Mouse (Mus musculus) adrenal gland, postnatal 36 days (tissue): ENCODE data around the gene Hebp1. TPM values are rescaled to one million over a fixed set of nuclear protein-coding genes. Genes with fewer than 3 reads are reported as not detected.

ENCODE experiments used
- DNase-seq, 2 experiments: peaks; one replicate each; pipeline ENCODE4 v3.0.0; 2021; ENCODE audit warnings: mixed read lengths in 1 of 2
- total RNA-seq, 2 experiments: library from RNA; stranded (reverse); gene quantifications; 2 replicates each; pipeline ENCODE4 v1.2.3; 2021

The Hebp1 gene
- total RNA-seq, 2 experiments from 2014 or later = 18.2 to 28.0 TPM

DNA sequence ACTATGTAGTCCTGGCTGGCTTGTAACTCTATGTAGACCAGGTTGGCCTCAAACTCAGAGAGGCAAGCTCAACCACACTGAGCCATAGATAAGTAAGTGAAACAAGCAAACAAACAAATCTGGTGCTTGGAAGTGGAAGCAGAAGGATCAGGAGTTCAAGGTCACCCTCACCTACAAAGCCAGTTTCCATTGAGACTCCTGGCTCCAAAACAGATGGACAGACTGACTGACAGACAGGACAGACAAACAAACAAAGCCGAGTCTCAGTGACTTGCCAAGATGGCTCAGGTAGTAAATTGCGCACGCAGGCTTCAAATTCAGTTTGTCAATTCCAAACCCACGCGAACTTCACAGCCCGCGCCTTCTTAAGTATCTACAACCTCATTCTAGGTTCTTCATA lies 376 bp downstream of the Hebp1 start:
- DNase-seq = no peak

DNA sequence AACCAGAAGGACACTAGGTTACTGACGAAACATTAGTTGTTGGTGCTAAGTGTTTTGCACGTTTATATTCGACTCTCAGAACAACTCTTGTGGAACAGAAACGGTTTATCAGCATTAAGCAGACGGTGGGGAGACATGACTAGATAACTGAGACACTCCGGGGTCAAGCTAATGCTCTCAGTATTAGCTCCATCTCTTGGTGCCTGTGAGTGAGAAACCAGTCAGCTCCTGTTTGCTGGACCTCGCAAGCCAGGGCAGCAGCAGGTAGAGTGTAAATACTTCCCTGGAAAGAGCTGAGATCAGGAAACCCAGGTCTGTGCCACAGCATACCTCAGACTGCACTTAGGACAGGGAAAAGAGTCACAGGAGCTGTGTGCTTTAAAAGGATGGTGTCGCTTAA lies 1.1 kb downstream of the Hebp1 start:
- no peak for DNase-seq

DNA sequence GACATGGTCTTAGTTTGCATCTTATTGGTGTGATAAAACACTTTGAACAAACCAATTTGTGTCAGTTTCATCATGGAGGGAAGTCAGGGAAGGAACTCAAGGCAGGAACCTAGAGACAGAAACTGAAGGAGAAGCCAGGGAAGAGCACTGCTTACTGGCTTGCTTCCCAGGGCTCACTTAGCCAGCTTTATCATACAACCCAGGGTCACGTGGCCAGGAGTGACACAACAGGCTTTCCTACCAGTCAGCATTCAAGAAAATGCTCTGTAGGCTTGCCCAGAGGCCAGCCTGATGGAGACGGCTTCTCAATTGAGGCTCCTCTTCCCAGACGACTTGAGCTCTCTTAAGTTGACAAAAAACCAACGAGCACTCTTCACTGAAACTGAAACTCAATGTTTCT lies 2.9 kb downstream of the Hebp1 start:
- no peak for DNase-seq

DNA sequence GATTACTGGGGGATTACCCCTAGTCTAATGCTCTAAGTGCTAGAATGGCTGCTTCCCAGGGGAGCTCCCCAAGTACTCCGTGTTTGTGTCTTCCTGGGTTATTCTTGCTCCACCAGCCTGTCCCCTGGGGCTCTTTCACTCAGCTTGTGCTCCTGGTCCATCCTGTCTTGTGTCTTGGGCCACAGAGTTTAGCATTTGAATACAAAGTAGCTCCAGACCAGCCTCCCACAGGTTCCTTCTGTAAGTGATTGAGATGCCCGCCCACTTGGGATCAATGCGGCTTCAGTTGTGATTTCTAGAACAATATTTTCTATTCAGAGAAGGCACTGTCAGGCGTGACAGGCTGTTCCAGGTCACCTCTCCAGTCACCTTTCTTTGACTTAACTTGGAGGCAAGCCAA lies 4.1 kb downstream of the Hebp1 start:
- no peak for DNase-seq

DNA sequence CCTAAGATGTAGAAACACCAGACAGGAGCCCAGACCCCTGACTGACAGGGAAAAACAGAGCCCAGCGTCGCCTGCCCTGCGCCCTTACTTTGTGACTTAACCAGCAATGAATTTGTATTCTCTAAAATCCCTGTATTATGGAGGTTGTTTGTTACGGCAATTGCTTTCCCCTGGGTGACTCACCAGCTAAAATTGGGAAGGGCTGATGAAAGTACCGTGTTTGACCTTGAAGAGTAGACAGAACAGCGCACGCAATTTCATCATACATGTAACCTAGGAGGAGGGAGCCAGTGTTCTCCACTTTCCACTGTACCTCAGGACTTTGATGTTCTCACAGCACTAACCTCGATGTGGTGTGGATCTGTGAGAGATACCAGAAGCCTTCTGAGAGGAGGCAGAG lies 4.8 kb downstream of the Hebp1 start:
- DNase-seq = peak; percentile 61 to 63

DNA sequence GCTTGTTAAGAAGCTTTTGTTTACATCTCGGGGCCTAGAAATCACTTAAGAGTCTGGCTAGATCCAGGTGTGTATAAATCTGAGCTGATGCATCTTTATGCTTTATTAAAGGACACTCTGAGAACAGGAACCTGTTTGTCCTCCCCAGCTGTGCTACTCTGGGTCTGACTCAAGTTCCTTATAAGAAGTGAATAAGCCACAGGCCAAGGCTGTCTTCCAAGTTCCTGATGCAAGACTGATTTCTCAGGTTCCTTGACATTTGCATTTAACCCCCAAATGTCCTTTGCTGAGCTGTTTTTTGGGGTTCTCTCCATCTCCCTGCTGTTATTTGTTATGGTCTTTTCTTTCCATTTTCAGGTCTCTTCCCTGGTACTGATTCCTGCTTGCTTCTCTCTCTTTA lies 5.9 kb downstream of the Hebp1 start:
- no peak for DNase-seq

DNA sequence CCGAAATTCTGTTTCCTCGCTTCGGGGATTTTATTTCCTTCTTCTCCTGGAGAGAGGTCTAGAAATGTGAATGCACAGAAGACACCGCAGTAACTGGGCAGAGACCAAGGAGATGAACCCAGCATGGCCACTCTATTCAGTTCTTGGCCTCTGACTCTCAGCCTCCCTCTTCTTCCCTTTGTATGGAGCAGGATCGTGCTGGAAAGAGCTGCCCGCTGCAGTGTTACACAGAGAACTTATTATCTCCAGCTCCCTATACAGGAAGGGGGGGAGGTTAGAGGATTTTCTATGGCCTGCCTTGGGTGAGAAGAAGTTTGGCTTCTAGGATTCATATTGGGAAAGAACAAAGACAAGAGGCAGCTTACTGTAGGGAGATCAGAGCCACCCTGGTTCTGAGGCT lies 7.7 kb downstream of the Hebp1 start:
- no peak for DNase-seq

DNA sequence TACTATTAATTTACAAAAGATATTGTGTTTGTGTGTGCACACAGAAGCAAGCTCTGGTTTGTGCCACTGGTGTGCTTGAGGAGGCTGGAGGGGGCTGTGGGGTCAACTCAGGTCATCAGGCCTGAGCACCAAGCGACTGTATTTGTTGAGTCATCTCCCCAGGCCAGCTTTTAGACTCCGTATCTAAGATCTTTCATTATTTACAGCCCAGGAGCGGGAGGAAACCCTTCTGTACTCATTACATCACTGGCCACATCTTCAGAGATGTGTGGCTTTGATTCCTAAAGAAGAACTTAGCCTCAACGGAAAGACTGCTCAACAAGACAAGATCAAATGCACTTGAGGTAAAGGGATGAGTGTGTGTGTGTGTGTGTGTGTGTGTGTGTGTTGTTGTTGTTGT lies 9.2 kb downstream of the Hebp1 start:
- no peak for DNase-seq

DNA sequence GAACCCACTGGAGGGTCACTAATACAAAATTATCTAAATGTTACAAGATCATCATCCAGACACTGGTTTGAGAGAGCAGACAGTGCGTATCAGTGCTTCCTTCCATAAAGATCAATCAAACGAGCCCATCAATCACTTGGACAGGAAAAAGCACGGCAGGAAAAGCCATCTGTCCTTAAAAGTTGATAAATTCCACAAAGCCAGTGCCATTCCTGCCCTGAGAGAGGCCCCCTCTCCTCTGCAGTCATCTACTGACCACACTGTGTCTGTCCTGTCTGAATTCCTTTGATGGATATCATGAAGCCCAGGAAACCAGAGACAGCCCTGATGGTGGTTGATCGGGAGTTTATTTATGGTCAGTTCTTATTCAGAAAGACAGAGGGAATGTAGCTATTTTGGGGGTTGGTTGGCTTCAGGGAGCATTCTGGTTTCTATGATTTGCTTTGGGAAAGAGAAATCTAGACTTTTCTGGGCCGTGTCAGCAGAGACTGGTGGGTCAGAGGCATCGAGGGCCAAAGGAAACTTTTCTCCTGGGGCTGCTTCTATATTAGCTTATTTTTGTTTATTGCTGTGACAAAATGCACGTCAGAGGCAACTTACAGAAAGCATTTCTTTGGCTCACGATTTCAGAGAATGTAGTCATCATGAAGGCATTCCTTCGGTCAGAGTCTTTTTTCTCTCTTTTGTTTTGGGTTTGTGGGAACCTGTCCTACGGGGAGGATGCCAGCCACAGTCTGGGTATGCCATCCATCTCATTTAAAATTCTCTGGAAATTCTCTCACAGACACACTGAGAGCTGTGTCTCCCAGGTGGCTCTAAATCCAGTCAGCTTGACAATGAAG lies 10.5 kb downstream of the Hebp1 start:
- no peak for DNase-seq

DNA sequence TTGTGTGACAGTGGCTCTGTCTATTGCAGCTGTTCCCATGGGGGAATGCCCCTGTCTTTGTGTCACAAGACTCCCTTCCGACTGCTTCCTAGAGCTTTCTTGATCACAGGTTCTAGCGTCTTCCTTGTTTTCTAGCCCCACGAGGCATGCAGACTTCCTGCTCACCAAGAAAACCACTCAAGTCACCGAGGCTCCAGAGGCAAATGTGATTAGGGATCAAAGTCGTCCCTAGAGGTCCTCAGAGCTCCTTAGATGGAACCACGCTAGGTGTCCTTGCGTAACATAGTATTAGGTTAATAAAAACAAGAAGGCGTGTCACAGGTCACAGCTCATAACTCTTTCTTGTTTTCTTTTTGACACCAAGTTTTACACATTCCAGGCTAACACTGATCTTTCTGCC lies 13.9 kb downstream of the Hebp1 start:
- DNase-seq = no peak

DNA sequence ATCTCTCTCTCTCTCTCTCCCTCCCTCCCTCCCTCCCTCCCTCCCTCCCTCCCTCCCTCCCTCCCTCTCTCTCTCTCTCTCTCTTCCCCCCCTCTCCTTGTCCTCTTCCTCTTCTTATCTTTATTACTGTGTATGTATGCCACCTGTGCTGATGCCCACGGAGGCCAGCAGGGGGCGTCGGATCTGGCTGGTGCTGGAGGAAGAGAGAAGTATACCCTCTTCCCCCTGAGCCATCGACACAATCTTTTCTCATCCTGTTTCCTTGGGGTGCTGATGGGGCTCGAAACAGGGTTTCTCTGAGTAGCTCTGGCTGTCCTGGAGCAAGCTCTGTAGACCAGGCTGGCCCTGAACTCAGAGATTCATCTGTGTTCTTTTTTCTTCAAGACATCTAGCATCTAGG lies 14.9 kb downstream of the Hebp1 start:
- no peak for DNase-seq

DNA sequence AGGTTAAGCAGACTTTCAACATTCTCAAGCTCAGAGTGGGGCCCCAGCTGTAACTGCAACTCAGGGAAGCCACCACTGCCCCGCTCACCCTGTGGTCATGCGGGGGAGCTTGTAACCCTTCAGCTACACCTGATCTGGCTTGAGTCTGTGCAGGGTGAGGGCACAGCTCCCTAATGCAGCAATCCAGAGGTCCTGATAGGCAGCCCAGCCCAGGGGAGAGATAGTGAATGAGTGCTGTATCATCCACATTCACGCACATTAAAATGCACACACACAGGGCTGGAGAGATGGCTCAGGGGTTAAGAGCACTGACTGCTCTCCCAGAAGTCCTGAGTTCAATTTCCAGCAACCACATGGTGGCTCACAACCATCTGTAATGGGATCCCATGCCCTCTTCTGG lies 19.2 kb downstream of the Hebp1 start:
- DNase-seq = no peak

DNA sequence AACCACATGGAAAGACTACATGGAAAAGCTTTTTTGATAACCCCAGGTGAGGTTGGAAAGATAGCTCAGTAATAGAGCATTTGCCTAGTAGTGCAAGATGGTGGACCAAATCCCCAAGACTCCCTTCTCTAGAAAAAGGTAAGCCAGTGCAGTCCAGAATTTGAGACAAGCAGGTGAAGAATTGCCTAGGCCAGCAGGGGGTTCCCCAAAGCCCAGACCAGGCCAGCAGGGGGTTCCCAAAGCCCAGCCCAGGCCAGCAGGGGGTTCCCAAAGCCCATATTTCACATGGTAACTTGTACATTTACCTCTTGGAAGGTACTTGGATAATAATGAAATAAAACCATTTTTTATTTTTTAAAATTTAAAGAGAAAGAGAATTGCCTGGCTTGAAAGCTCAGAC lies 20.6 kb downstream of the Hebp1 start:
- DNase-seq = no peak

DNA sequence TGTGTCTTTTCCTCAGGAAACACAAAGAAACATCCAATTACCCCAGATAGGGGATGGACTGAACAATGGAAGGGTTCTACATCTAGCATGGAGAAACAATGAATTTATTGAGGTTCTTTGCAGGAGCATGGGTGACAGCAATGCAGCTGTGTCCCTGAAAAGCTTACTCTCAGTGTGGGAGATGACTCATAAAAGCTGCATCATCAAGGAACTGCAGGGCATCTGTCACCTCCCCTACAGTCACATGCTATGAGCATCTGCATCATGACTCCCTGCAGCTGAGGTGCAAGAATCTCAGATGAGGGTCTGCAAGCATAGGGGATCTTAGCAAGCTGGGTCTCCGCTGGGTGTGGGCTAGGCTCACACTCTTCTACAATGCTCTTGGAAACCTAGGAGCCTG lies 22.8 kb downstream of the Hebp1 start:
- DNase-seq = peak; percentile 48

DNA sequence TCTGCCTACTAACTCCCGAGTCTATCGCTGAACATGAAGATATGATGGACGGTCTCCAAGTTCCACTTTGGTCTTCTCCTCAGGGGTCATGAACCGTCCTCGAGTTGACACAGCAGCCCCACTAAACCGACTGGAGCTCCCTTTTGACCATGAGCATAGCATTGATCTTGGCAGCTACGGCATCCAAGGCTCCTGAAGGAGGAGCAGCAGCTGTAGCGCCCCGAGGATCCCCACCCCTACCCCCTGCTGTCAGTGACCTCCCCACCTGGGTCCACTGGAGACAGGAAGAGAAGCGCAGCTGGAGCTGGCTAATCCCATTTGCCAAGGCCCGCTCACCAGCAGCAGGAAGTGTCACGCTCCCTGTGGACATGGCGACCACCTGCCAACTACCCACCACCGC lies 26.1 kb downstream of the Hebp1 start:
- DNase-seq = no peak

DNA sequence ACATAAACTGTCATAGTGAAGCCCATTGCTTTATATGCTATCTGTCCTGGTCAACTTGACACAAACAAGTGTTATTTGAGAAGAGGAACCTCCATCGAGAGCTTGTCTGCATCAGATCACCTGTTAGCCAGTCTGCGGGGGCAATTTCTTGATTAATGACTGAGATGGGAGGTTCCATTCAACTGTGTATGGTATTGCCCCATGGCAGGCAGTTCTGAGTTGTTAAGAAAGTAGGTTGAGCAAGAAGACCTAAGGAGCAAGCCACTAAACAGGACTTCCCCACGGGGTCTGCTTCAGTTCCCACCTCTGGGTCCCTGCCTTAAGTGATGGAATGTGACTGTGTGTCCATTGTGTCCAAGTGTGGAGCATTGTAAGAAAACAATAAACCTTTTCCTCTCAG lies 28.6 kb downstream of the Hebp1 start:
- DNase-seq = no peak

DNA sequence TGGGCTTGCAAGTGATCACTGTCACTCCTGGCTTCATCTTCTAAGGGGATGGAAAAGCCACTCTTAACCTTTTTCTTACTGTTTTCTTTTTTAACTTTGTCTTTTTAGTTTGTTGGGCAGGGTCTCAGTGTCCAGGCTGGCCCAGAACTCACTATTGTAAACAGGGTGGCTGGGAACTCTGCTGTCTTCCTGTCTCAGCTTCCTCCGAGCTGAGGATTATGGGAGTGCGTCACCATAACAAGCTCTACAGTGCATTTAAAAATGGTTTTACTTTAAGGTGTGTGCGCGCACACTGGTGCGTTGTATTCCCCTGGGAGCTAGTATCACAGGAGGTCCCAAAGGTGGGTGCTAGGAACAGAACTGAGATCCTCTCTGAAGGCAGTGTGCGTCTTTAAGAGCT lies 29.4 kb downstream of the Hebp1 start:
- DNase-seq = no peak

DNA sequence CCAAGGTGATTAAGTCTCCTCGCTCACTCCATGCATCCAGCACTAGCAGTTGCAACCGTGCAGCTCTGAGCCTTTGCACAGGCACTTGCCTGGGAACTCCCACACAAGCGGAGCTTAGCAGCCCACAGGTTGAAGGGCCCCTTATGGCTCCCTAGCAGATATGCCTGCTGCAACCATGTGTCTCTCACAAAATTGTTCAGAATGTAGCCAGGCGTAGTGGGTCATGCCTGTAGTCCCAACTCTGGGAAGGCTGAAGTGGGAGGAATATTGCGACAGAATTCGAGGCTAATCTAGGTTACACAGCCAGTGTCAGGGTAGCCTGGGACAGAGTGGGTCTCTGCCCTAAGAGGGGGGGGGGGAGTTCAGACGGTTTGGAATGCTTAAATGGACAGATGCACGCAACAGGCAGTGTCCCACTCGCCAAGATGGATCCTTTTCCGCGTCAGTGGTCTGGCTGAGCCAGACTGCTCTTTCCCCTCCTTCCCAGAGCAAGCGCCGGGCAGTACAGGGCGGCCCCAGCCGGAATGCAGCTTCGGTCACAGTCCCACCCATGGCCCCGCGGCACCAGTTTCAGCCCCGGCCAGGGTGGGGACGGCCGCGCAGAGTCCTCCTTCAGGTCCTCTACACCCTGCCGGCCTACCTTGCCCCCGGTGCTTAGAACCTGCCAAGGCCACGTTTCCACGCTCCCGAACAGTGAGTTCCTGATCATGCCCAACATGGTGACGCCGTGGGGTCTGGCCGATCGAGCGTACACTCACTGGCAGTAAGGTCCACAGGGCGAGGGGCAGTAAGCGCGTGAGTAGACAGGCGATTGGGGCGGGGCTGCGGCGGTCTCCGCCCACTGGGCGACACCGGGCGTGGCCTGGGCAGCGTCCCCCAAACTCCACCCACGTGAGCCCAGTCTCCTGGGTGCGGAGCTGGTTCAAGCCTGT lies 30.2 kb downstream of the Hebp1 start:
- DNase-seq = peak; percentile 88 to 95

DNA sequence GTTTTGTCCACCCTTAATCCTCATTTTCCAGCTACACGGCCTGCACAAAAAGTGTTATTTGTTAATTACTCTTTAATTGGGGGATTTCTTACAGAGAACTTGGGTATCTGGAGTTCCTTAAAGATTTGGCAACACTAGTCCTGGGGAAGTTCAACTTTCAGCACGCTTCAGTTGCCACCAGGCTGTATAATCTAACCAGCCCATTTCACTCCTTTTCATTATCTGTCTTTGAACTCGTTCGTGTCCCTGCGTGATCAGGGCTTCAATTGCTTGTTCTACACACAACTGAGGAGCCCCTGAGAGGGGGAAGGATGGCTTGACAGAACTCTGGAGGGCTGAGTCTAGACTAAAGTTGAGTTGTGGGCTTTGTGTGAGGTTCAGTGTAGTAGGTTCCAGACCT lies 31.1 kb downstream of the Hebp1 start:
- no peak for DNase-seq

DNA sequence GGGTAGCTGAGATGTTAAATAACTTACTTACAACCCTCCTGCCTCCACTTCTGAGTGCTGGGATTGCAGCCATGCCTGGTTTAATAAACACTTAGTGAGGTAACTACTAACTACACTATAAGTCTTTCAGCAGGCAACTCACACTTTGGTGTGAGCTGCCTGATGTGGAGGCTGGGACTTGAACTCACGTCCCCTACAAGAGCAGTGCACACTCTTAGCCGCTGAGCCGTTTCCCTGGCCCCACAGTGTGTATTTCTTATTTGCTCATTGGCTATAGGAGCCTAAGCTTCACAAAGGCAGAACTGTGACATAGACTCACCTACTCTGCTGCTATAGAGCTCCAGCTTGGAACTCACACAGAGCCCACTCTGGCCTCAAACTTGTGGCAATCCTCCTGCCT lies 31.6 kb downstream of the Hebp1 start:
- no peak for DNase-seq

DNA sequence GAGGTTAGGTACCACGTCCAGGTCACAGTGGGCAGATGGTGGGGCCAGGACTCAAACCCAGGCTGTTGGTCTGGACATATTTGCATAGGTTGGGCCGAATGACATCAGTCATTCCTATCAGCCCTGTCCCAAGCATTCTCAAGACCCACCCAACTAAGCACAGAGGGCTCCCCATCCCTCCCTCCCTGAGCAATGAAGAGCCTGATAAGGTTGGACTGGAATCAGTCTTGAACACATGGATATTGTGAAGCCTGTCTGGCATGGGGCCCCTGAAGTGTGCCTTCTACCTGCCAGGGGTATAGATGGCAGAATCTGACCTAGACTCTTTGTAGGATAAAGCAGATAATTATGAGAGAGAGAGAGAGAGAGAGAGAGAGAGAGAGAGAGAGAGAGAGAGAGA lies 32.1 kb downstream of the Hebp1 start:
- DNase-seq = no peak

DNA sequence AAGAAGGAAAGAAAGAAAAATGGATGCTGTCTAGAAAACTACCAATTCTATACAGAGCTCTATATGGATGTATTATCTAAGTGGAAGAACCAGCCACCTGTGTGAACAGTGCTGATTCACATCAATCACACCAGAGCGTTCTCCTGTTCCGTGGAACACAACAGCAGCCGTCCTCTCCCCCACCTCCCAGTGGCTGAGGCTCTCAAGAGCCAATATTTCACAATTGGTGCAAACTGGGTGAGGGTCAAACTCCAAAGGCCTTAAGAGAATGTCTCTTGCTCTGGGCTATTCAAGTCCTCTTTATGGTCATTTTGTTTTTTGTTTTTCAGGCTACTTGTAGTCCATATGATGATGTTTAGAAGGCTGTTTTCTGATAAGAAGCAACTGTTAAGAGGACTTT lies 32.6 kb downstream of the Hebp1 start:
- no peak for DNase-seq

DNA sequence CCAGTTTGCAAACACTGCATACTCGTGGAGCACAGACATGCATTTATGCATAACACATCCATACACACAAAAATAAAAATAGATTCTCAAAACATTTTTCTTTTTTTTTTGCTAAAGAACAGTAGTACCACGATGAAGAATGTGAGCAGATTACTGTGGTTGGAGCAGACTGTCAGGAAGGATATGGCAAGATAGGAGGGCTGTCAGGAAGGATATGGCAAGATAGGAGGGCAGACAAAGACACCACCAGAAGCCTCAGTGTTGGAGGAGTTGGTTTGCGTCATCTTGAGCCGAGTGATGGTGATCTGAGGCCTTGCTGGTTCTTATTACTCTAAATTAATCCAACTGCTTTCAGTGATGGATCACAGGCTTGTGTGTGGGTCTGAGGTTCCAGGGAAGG lies 35.0 kb downstream of the Hebp1 start:
- DNase-seq = no peak

DNA sequence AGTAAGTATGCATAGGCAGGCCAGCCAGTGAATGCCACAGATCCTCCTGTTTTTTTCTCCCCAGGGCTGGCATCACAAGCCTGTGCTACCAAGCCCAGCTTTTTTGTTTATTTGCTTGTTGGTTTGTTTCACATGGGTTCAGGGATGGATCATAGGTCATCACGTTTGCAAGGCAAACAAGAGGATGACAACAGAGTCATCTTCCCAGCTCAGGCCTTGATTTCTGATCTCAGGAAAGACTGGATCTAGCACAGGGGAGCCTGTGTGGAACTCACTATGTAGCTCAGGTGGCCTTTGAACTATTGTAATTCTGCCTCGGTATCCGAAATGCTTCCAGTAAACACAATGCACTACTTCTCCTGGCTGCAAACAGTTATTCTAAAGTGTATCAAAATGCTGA lies 35.5 kb downstream of the Hebp1 start:
- no peak for DNase-seq
